Mouse (Mus musculus) E14TG2a.4 (cell line): ENCODE data around the gene Acss3.

Experiments
- CTCF ChIP-seq: conservative IDR thresholded peaks from 2 replicates; pipeline ENCODE4 v1.5.1; 2014; ENCODE audit warnings: low read length
- NANOG ChIP-seq: IDR thresholded peaks from 2 replicates; pipeline ENCODE4 v1.6.1; 2014; ENCODE audit warnings: borderline replicate concordance, low read length, mixed read lengths
- POU5F1 ChIP-seq: IDR thresholded peaks from 2 replicates; pipeline ENCODE4 v1.6.1; 2014; ENCODE audit warnings: low read length, borderline replicate concordance

GRCm38 (mm10) chr10:107142910-107143309, 19.4 kb upstream of the Acss3 start:
- TF ChIP-seq CTCF, result no peak
- no peak for TF ChIP-seq POU5F1
- TF ChIP-seq NANOG, result no peak
